Mouse (Mus musculus): ENCODE data around the gene Gnaz. TPM values are rescaled to one million over a fixed set of nuclear protein-coding genes. Genes with fewer than 3 reads are reported as not detected.

Gene Gnaz
- total and polyA plus RNA-seq, 3 experiments: 0.80 to 1.3 (median 1.0) TPM

GRCm38 (mm10) chr10:74938410-74938809 is 28.6 kb upstream of the Gnaz start:
- WGBS: 61% methylated on average over 5 of the region's 5 CpGs
- Histone ChIP-seq H3K27ac (no peak overlapping the region), H3K36me3 (ENCODE audit: control insufficient read depth, insufficient read depth, low read length) (no peaks in the 10 kb centered on the region), H3K4me3 (no peak overlapping the region), H3K79me2 (replicated peaks; ENCODE audit: control insufficient read depth, insufficient read depth, low read length) (no peaks in the 10 kb centered on the region), H3K9ac (ENCODE audit: low read depth, low read length) (no peak overlapping the region), H3K27me3 (ENCODE audit: control insufficient read depth, insufficient read depth, low read length) (no peaks in the 10 kb centered on the region; the same call in 1 of the 2 replicates), H3K4me1 (ENCODE audit: control insufficient read depth, insufficient read depth, low read length) (no peaks in the 10 kb centered on the region)
- no peak for TF ChIP-seq EP300 (IDR thresholded peaks at IDR 0.05; ENCODE audit: insufficient read depth, low read depth, low read length)
- no peak for TF ChIP-seq POLR2A (IDR thresholded peaks at IDR 0.05; ENCODE audit: insufficient read depth, low read depth, low read length)
- no peak for TF ChIP-seq CTCF (IDR thresholded peaks at IDR 0.05)
- intact Hi-C loops (cut with DNase I): no loop called here
- no peak for DNase-seq

- Histone ChIP-seq H3K79me2 (replicated peaks; ENCODE audit: control insufficient read depth, insufficient read depth, low read length) (no peaks in the 10 kb centered on the region), H3K27me3 (ENCODE audit: control insufficient read depth, insufficient read depth, low read length) (no peaks in the 10 kb centered on the region), H3K27ac (no peak overlapping the region), H3K4me1 (ENCODE audit: control insufficient read depth, insufficient read depth, low read length) (no peaks in the 10 kb centered on the region), H3K36me3 (ENCODE audit: control insufficient read depth, insufficient read depth, low read length) (no peaks in the 10 kb centered on the region), H3K9ac (ENCODE audit: low read depth, low read length) (no peak overlapping the region), H3K4me3 (no peak overlapping the region)
- intact Hi-C loops (cut with DNase I): no loop called here
- peak; percentile 28 for TF ChIP-seq CTCF (IDR thresholded peaks at IDR 0.05)
- TF ChIP-seq EP300 (IDR thresholded peaks at IDR 0.05; ENCODE audit: insufficient read depth, low read depth, low read length): no peak
- 46% methylated on average over 3 of the region's 3 CpGs for WGBS
- DNase-seq: no peak
Measured at GRCm38 (mm10) chr10:74939300-74939699, 27.7 kb upstream of the Gnaz start.

GRCm38 (mm10) chr10:74940795-74941194 is 26.2 kb upstream of the Gnaz start:
- Histone ChIP-seq H3K4me3 (no peak overlapping the region), H3K27me3 (ENCODE audit: control insufficient read depth, insufficient read depth, low read length) (no peaks in the 10 kb centered on the region)

GRCm38 (mm10) chr10:74952830-74953443 is 14.0 kb upstream of the Gnaz start:
- Histone ChIP-seq H3K9ac (ENCODE audit: low read depth, low read length) (no peak overlapping the region), H3K27me3 (ENCODE audit: control insufficient read depth, insufficient read depth, low read length) (0 out of 2 replicates have a peak, but pooled peaks cover 1% of the 10 kb centered on the region), H3K4me3 (no peak overlapping the region), H3K27ac (no peak overlapping the region), H3K36me3 (ENCODE audit: control insufficient read depth, insufficient read depth, low read length) (no peaks in the 10 kb centered on the region), H3K4me1 (ENCODE audit: control insufficient read depth, insufficient read depth, low read length) (no peaks in the 10 kb centered on the region), H3K79me2 (replicated peaks; ENCODE audit: control insufficient read depth, insufficient read depth, low read length) (no peaks in the 10 kb centered on the region)
- WGBS: 42% methylated on average over 9 of the region's 9 CpGs
- intact Hi-C loops (cut with DNase I): no loop called here
- TF ChIP-seq CTCF (IDR thresholded peaks at IDR 0.05) (no peak), EP300 (IDR thresholded peaks at IDR 0.05; ENCODE audit: insufficient read depth, low read depth, low read length) (no peak), POLR2A (IDR thresholded peaks at IDR 0.05; ENCODE audit: insufficient read depth, low read depth, low read length) (no peak)
- no peak for DNase-seq

More at GRCm38 (mm10) chr10:74940795-74941194, 26.2 kb upstream of the Gnaz start:
- WGBS: 89% methylated on average over 1 of the region's 1 CpGs
- no peaks in the 10 kb centered on the region for H3K79me2 ChIP-seq (replicated peaks; ENCODE audit: control insufficient read depth, insufficient read depth, low read length)
- intact Hi-C loops (cut with DNase I): no loop called here
- no peaks in the 10 kb centered on the region for H3K36me3 ChIP-seq (ENCODE audit: control insufficient read depth, insufficient read depth, low read length)
- TF ChIP-seq EP300 (IDR thresholded peaks at IDR 0.05; ENCODE audit: insufficient read depth, low read depth, low read length): no peak
- TF ChIP-seq POLR2A (IDR thresholded peaks at IDR 0.05; ENCODE audit: insufficient read depth, low read depth, low read length): no peak
- TF ChIP-seq CTCF (IDR thresholded peaks at IDR 0.05): no peak
- no peak for DNase-seq
- H3K9ac ChIP-seq (ENCODE audit: low read depth, low read length): no peak overlapping the region
- no peaks in the 10 kb centered on the region for H3K4me1 ChIP-seq (ENCODE audit: control insufficient read depth, insufficient read depth, low read length)
- no peak overlapping the region for H3K27ac ChIP-seq

- Histone ChIP-seq H3K36me3 (ENCODE audit: control insufficient read depth, insufficient read depth, low read length) (no peaks in the 10 kb centered on the region), H3K27me3 (ENCODE audit: control insufficient read depth, insufficient read depth, low read length) (no peaks in the 10 kb centered on the region; the same call in 1 of the 2 replicates), H3K4me3 (no peak overlapping the region), H3K9ac (ENCODE audit: low read depth, low read length) (no peak overlapping the region), H3K79me2 (replicated peaks; ENCODE audit: control insufficient read depth, insufficient read depth, low read length) (no peaks in the 10 kb centered on the region), H3K27ac (no peak overlapping the region), H3K4me1 (ENCODE audit: control insufficient read depth, insufficient read depth, low read length) (no peaks in the 10 kb centered on the region)
- TF ChIP-seq EP300 (IDR thresholded peaks at IDR 0.05; ENCODE audit: insufficient read depth, low read depth, low read length) (no peak), POLR2A (IDR thresholded peaks at IDR 0.05; ENCODE audit: insufficient read depth, low read depth, low read length) (no peak), CTCF (IDR thresholded peaks at IDR 0.05) (no peak)
- intact Hi-C loops (cut with DNase I): no loop called here
- no peak for DNase-seq
- WGBS: 64% methylated on average over 1 of the region's 1 CpGs
Measured at GRCm38 (mm10) chr10:74964380-74964779, 2.6 kb upstream of the Gnaz start.

GRCm38 (mm10) chr10:74967651-74968267 is 782 bp downstream of the Gnaz start:
- Histone ChIP-seq H3K4me3 (peak overlapping the region; percentile 50), H3K27me3 (ENCODE audit: control insufficient read depth, insufficient read depth, low read length) (no peaks in the 10 kb centered on the region; the same call in 1 of the 2 replicates), H3K4me1 (ENCODE audit: control insufficient read depth, insufficient read depth, low read length) (no peaks in the 10 kb centered on the region), H3K27ac (no peak overlapping the region), H3K36me3 (ENCODE audit: control insufficient read depth, insufficient read depth, low read length) (no peaks in the 10 kb centered on the region), H3K79me2 (replicated peaks; ENCODE audit: control insufficient read depth, insufficient read depth, low read length) (no peaks in the 10 kb centered on the region), H3K9ac (ENCODE audit: low read depth, low read length) (peak overlapping the region; percentile 61)
- TF ChIP-seq EP300 (IDR thresholded peaks at IDR 0.05; ENCODE audit: insufficient read depth, low read depth, low read length): no peak
- TF ChIP-seq CTCF (IDR thresholded peaks at IDR 0.05): no peak
- TF ChIP-seq POLR2A (IDR thresholded peaks at IDR 0.05; ENCODE audit: insufficient read depth, low read depth, low read length): no peak
- intact Hi-C loops (cut with DNase I): no loop called here
- no peak for DNase-seq
- 17% methylated on average over 25 of the region's 25 CpGs for WGBS

Data from heart, adult 2 months (tissue).